Mouse (Mus musculus): Measurements from ENCODE around the gene Ppp1r36.

GRCm38 (mm10) chr12:76444862-76445261, 27.5 kb downstream of the Ppp1r36 start:
- TF ChIP-seq CTCF (IDR thresholded peaks at IDR 0.05; ENCODE audit: low read depth, low read length) (no peak), POLR2A (IDR thresholded peaks at IDR 0.05; ENCODE audit: insufficient read depth, low read length) (no peak)
